Mouse (Mus musculus) limb, embryonic 15.5 days (tissue): ENCODE measurements around the gene Hydin. TPM values are rescaled to one million over a fixed set of nuclear protein-coding genes. Genes with fewer than 3 reads are reported as not detected.

ENCODE experiments used
- ATAC-seq: fragments of 200-750 bp; cut with Nextera tagmentation; 2 replicates; pipeline ENCODE4 v1.8.0; 2017; ENCODE audit warnings: low read depth, moderate TSS enrichment; ENCODE audit not compliant: insufficient number of reproducible peaks, low FRiP score, low TSS enrichment
- H3K27ac ChIP-seq: fragments of 300-500 bp; sonication (generic); 2 replicates; pipeline ENCODE4 v1.5.1; 2015; ENCODE audit warnings: moderate library complexity, mild to moderate bottlenecking, inconsistent platforms
- H3K27me3 ChIP-seq: fragments of 300-500 bp; sonication (generic); 2 replicates; pipeline ENCODE4 v1.6.1; 2015; ENCODE audit warnings: inconsistent platforms
- H3K36me3 ChIP-seq: fragments of 300-500 bp; sonication (generic); 2 replicates; pipeline ENCODE4 v1.6.1; 2015; ENCODE audit warnings: inconsistent platforms
- H3K4me1 ChIP-seq: fragments of 300-500 bp; sonication (generic); 2 replicates; pipeline ENCODE4 v1.6.1; 2015; ENCODE audit warnings: inconsistent platforms
- H3K4me2 ChIP-seq: fragments of 300-500 bp; sonication (generic); 2 replicates; pipeline ENCODE4 v1.6.1; 2015; ENCODE audit warnings: mild to moderate bottlenecking, inconsistent platforms
- H3K4me3 ChIP-seq: fragments of 300-500 bp; sonication (generic); 2 replicates; pipeline ENCODE4 v1.5.1; 2015; ENCODE audit warnings: mild to moderate bottlenecking, inconsistent platforms
- H3K9ac ChIP-seq: fragments of 300-500 bp; sonication (generic); 2 replicates; pipeline ENCODE4 v1.6.1; 2015; ENCODE audit warnings: inconsistent platforms
- H3K9me3 ChIP-seq: fragments of 300-500 bp; sonication (generic); 2 replicates; pipeline ENCODE4 v1.6.1; 2016; ENCODE audit warnings: inconsistent platforms
- WGBS: fragments of 180-500 bp; shearing (Covaris S2); methylation state at CpG from one replicate; pipeline ENCODE4 v1.1.7; 2015; 5-methylcytosine and 5-hydroxymethylcytosine counted together
- polyA plus RNA-seq: library from polyadenylated mRNA; unstranded; fragments of >200 nt; fragmentation: Nextera tagmentation; extraction: Ambion mirVana; gene quantifications from 2 replicates; pipeline ENCODE4 v1.2.1, GENCODE M21; 2015

The Hydin gene
- polyA plus RNA-seq: 0.01 and 0.07 TPM in 2 replicates

DNA sequence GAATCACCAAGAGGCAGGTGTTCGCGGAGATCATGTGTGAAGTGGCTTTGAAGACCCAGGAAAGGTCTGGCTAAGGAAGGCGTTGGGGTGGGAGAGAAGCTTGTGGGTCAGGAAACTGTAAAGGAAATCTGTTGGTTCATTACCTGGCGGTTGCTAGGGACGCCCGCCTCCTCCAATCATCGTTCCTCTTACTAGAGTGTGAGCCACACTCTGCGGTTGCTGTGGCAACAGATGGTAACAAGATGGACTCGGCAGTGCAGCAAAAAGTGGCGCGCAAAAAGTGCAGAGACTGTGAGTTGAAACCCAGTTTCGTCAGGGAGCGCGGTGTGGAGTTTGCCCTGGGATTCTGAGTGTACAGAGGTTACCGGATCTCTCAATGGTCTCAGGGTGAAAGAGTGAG, at the start of gene Hydin:
Hydin (plus strand) TSS at position 237 of the 400 bp plus-strand sequence.
- ATAC-seq: peak; percentile 63; the same call in 1 of the 2 replicates
- Histone ChIP-seq H3K9ac (no peak within 1 kb of the TSS), H3K4me3 (peak within 1 kb of the TSS; percentile 36), H3K4me2 (peak within 1 kb of the TSS; percentile 55), H3K27me3 (no peaks in the 10 kb centered on the region), H3K27ac (no peak within 1 kb of the TSS), H3K4me1 (peaks cover 12% of the 10 kb centered on the region), H3K9me3 (no peaks in the 10 kb centered on the region), H3K36me3 (no peaks in the 10 kb centered on the region)
- WGBS: under 1% methylated on average over 15 of the region's 15 CpGs

DNA sequence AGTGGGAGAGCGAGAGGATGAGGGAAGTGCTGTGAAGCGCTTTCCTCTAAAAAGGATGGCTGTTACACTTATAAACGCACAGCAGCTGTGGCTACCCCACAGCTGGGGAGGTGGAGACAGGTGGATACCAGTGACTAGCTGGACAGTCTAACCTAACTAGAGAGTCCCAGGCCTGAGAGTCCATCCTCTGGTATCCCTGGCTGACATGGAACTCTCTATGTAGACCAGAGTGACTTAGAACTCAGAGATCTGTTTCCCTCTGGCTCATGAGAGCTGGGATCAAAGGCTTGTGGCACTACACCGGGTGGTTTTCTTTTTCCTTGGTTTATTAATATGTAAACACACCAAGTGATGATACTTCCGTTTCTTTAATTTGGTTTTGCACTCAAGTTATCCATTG, 49.6 kb upstream of the Hydin start:
- H3K9me3 ChIP-seq: no peaks in the 10 kb centered on the region
- no peaks in the 10 kb centered on the region for H3K27me3 ChIP-seq
- H3K4me2 ChIP-seq: peak overlapping the region; percentile 68
- no peak overlapping the region for H3K9ac ChIP-seq
- peaks cover 13% of the 10 kb centered on the region for H3K4me1 ChIP-seq
- no peak for ATAC-seq
- 26% methylated on average over 5 of the region's 5 CpGs for WGBS
- H3K27ac ChIP-seq: no peak overlapping the region
- H3K36me3 ChIP-seq: peaks cover 14% of the 10 kb centered on the region
- H3K4me3 ChIP-seq: peak overlapping the region; percentile 65

DNA sequence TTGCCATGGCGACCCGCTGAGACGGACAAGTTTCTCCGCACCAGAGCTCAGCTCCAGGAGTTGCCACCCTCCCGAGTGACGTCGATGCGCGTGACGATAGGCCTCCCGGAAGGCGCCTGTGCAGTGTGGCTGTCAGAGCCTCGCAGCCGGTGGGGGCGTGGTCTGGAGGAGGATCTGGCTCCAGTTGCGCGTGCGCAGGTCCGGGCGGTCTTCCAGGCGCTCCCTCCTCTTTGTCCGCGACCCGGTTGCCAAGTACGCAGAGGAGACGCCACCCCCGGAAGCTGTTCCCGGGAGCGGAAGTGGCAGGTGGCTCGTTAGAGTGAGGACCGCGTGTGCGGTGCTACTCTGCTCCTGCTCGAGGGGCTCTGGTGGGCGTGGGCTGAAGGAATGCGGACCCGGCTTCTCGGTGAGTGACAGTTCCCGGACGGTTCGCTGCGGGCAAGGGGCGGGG, 49.1 kb upstream of the Hydin start:
- peak; percentile 98 for ATAC-seq
- H3K9me3 ChIP-seq: no peaks in the 10 kb centered on the region
- peak overlapping the region; percentile 65 for H3K4me3 ChIP-seq
- no peaks in the 10 kb centered on the region for H3K27me3 ChIP-seq
- peak overlapping the region; percentile 39; the same call in 1 of the 2 replicates for H3K27ac ChIP-seq
- H3K4me1 ChIP-seq: peaks cover 13% of the 10 kb centered on the region
- H3K36me3 ChIP-seq: peaks cover 19% of the 10 kb centered on the region
- under 1% methylated on average over 43 of the region's 43 CpGs for WGBS
- peak overlapping the region; percentile 31; the same call in 1 of the 2 replicates for H3K9ac ChIP-seq
- H3K4me2 ChIP-seq: peak overlapping the region; percentile 68

DNA sequence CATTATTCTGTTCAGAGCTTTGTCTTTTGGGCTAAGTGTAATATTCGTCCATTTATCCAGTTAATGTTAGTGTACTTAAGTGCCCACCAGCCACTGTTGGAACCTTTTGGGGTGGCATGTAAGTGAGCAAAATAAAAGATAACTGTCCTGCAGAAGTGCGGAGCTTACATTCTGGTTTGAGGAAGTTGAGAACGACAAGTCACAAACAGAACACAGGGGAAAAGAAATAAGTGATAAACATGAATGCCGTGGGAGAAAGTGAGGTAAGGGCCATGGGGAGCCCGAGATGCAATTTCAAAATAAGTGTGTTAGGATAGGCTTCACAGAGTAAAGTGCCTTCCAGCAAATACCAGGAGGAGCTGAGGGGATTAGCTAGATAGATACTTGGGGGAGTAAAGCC, 48.3 kb upstream of the Hydin start:
- Histone ChIP-seq H3K4me2 (peak overlapping the region; percentile 68), H3K36me3 (peaks cover 24% of the 10 kb centered on the region), H3K4me1 (peaks cover 13% of the 10 kb centered on the region), H3K27ac (no peak overlapping the region), H3K9me3 (no peaks in the 10 kb centered on the region), H3K27me3 (no peaks in the 10 kb centered on the region), H3K9ac (no peak overlapping the region), H3K4me3 (peak overlapping the region; percentile 65)
- no peak for ATAC-seq
- 65% methylated on average over 5 of the region's 5 CpGs for WGBS

DNA sequence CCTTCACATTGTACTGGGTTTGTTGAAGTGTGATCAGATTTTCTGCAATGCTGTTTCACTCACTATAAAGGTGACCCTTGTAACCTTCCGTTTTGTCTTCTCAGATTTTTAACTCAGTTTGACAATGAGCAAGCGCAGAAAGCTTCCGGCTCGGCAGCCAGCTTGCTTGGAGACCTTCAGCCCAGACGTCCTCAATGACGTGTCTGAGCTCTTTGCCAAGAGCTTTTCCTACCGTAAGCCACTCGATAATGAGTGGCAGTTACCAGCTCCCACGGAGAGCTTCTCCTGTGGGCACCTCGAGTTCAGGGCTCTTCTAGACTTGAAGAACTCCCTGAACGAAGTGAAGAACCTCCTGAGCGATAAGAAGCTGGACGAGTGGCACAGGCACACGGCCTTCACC, 45.8 kb upstream of the Hydin start:
- 92% methylated on average over 14 of the region's 14 CpGs for WGBS
- no peak overlapping the region for H3K4me2 ChIP-seq
- peaks cover 13% of the 10 kb centered on the region for H3K4me1 ChIP-seq
- no peak overlapping the region for H3K9ac ChIP-seq
- H3K27ac ChIP-seq: no peak overlapping the region
- H3K27me3 ChIP-seq: no peaks in the 10 kb centered on the region
- no peak overlapping the region for H3K4me3 ChIP-seq
- ATAC-seq: no peak
- H3K36me3 ChIP-seq: peaks cover 24% of the 10 kb centered on the region
- no peaks in the 10 kb centered on the region for H3K9me3 ChIP-seq

DNA sequence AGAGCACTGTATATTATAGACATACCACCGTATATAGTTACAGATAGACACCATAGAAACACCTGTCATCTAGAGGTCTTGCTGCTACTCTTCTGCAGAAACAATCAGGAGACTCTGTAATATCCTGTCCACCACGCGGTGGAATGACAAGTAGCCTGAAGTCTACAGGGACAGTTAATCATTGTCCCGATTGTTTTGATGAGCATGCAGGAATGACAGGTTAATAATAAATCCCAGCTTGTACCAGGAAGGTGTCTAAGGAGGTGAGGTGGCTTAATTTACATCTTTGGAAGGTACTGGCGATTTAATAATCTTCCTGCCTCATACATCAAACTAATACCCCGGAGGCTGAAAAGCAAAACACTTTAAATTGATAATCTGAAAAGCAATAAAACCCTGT, 36.0 kb upstream of the Hydin start:
- WGBS: 57% methylated on average over 6 of the region's 6 CpGs
- H3K4me2 ChIP-seq: no peak overlapping the region
- no peaks in the 10 kb centered on the region for H3K36me3 ChIP-seq
- H3K4me3 ChIP-seq: no peak overlapping the region
- H3K4me1 ChIP-seq: no peaks in the 10 kb centered on the region
- ATAC-seq: no peak
- H3K27ac ChIP-seq: no peak overlapping the region
- no peak overlapping the region for H3K9ac ChIP-seq
- H3K27me3 ChIP-seq: no peaks in the 10 kb centered on the region
- H3K9me3 ChIP-seq: no peaks in the 10 kb centered on the region

DNA sequence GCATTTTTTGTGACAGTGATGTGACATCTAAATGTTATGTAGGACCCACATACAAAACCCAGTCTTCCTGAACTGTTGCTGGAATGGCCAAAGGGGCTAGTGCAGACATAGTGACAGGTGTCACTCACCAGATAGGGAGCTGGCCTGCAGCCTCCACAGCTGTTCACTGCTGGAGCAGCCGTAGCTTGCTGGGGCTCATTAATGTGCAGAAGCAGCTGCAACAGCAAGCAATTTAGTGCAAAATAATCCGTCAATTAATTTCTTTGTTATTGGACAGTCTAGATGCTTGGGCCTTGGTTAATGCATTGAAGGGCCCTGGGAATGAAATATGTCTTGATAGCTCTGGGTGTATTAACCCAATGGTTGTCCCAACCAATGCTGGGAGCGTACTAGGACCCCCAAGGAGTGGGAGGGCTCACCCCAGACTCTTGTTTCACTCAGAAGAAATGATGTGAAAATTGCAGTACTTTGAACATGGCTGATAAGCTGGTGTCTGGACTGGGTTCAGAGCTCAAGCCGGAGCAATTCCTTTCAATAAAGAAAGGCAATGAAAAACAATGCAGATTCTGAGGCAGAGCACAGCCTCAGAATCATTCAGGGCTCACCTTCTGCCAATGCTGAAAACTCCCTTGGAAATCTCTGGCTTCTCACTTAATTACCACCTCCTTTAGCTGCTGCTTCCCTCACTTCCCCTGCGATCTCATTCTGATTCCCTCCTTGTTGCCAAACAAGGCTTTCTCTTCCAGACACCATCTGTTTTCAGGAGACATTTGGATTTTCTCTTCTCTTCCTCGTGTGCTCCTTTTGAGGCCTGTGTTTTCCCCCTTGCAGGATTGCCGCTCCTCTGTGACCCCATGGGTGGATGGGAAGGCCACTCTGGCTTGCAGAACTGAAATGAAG, 24.2 kb upstream of the Hydin start:
- Histone ChIP-seq H3K4me2 (no peak overlapping the region), H3K36me3 (no peaks in the 10 kb centered on the region), H3K4me1 (no peaks in the 10 kb centered on the region), H3K9ac (no peak overlapping the region), H3K27ac (no peak overlapping the region), H3K4me3 (no peak overlapping the region), H3K9me3 (no peaks in the 10 kb centered on the region), H3K27me3 (no peaks in the 10 kb centered on the region)
- ATAC-seq: no peak
- WGBS: 44% methylated on average over 7 of the region's 7 CpGs

DNA sequence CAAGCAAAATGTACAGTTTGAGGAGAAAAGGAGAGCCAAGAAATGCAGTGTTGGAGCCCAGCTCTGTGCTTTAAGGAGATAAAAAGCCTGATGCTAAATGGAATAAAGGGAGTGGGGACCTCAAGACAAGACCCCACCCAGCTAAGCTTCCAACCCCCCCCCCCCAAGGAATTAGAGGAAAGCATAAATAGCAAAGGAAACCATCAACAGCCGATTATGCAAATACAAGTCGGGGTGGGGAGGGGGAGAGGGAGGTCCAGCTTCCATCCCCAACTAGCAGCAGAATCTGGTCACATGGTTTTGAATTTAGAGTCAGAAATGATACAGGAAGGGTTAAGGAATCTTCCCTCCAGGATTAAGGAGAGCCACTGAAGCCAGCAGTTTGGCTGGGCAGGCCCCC, 22.2 kb upstream of the Hydin start:
- H3K9ac ChIP-seq: no peak overlapping the region
- 57% methylated on average over 2 of the region's 2 CpGs for WGBS
- H3K4me2 ChIP-seq: no peak overlapping the region
- no peaks in the 10 kb centered on the region for H3K4me1 ChIP-seq
- no peak for ATAC-seq
- H3K4me3 ChIP-seq: no peak overlapping the region
- no peaks in the 10 kb centered on the region for H3K36me3 ChIP-seq
- no peak overlapping the region for H3K27ac ChIP-seq
- no peaks in the 10 kb centered on the region for H3K27me3 ChIP-seq
- H3K9me3 ChIP-seq: no peaks in the 10 kb centered on the region

DNA sequence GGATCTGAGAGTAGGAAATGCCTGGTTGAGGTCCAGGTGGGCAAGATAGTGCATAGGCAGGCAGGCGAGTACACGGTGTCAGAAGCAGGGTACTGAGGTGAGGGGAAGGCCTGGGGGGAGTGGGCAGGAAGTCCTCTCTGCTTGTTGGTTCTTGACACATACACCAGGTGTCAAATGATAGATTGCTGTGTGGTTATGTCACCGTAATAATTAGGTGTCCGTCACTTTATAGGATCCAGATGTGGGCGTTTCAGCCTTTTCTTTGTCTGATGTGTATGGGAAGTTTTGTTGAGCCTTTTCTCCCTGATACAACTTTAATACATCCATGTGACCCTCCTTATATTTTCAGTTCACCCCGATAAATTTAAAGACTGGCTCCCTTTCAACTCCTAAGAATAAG, 19.5 kb upstream of the Hydin start:
- no peak overlapping the region for H3K9ac ChIP-seq
- no peak overlapping the region for H3K4me2 ChIP-seq
- no peak overlapping the region for H3K4me3 ChIP-seq
- H3K9me3 ChIP-seq: no peaks in the 10 kb centered on the region
- WGBS: 22% methylated on average over 6 of the region's 6 CpGs
- H3K27ac ChIP-seq: no peak overlapping the region
- H3K4me1 ChIP-seq: no peaks in the 10 kb centered on the region
- no peak for ATAC-seq
- H3K36me3 ChIP-seq: no peaks in the 10 kb centered on the region
- H3K27me3 ChIP-seq: no peaks in the 10 kb centered on the region

DNA sequence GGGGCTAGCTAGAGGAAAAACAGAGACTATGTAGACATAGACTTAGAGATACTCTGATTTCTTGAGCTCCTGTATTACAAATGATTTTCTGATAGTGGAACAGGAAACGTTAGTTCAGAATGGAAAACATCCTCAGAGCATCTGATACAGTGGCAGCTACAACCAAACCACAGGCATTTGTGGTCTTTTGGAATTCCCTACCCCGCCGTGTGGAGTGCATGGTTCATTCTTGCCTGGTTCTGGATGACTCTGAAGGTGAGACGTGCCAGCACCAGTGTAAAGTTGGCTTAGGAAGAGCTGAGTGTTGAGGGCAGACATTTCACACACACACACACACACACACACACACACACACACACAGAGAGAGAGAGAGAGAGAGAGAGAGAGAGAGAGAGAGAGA, 12.8 kb upstream of the Hydin start:
- no peak overlapping the region for H3K4me3 ChIP-seq
- H3K36me3 ChIP-seq: no peaks in the 10 kb centered on the region
- no peak overlapping the region for H3K27ac ChIP-seq
- H3K9me3 ChIP-seq: no peaks in the 10 kb centered on the region
- no peak for ATAC-seq
- H3K4me1 ChIP-seq: no peaks in the 10 kb centered on the region
- H3K27me3 ChIP-seq: no peaks in the 10 kb centered on the region
- no peak overlapping the region for H3K9ac ChIP-seq
- no peak overlapping the region for H3K4me2 ChIP-seq
- WGBS: 67% methylated on average over 4 of the region's 4 CpGs

DNA sequence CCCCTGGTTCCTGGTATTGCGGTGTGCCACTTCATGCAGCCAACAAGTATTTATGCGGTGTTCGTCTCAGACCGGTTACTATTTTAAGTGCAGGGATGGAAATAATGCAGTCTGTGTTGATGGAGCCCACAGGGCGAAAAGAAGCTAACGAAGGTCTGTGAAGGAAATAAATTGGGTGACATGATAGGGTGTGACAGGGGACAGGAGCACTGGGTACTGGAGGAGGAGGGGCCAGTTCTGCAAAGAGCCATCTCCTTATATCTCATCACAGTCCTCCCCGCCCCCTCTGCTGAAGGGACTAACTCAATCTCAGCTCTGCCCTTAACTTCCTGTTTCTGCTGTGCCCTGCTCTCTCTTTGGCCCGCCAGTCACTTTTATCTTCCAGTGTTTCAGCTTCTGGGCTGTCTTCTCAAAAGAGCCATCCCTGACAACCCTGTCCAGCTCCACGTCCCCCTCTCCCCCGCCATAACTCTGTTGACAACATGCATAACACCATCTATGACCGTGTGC, 926 bp upstream of the Hydin start:
- no peaks in the 10 kb centered on the region for H3K36me3 ChIP-seq
- no peak overlapping the region for H3K4me2 ChIP-seq
- H3K27ac ChIP-seq: no peak overlapping the region
- H3K4me1 ChIP-seq: peaks cover 12% of the 10 kb centered on the region
- no peak for ATAC-seq
- no peak overlapping the region for H3K9ac ChIP-seq
- no peaks in the 10 kb centered on the region for H3K27me3 ChIP-seq
- no peaks in the 10 kb centered on the region for H3K9me3 ChIP-seq
- WGBS: 57% methylated on average over 11 of the region's 11 CpGs
- H3K4me3 ChIP-seq: no peak overlapping the region

DNA sequence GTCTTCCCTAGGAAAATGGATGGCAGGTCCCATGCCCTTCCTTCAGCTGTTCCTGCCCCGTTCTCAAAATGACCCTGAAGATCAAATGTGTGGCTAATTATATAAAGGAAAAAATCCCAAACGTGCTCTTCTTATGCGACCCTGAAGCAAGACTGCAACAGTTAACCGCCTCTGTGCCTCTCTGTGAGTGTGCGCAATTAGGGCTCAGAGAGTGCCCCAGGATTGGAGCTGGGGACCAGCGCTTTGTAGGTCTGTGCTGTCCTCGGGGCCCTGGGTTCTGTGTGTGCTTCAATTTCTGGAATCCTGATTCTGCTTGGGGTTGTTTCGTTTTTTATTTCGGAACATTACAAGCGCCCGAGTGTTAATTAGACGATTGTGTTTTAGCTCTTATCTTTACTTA, 491 bp downstream of the Hydin start:
- Histone ChIP-seq H3K36me3 (no peaks in the 10 kb centered on the region), H3K27ac (no peak overlapping the region), H3K4me1 (peaks cover 12% of the 10 kb centered on the region), H3K9me3 (no peaks in the 10 kb centered on the region), H3K27me3 (no peaks in the 10 kb centered on the region), H3K4me3 (peak overlapping the region; percentile 36), H3K4me2 (peak overlapping the region; percentile 55), H3K9ac (no peak overlapping the region)
- ATAC-seq: no peak
- WGBS: 7% methylated on average over 12 of the region's 12 CpGs
